28 mouse cellular contexts compared by ENCODE assay signal in genomic region chr4:62708084-62708483, GRCm38 (mm10).
DNase-seq lines count a peak whose midpoint lies in the region; ATAC-seq lines count a peak whose summit lies in the region.
"Had no signal": no experiment of that assay in that cellular context is flagged by ENCODE, and none has a peak within 500 bp of the region (broad histone marks: within the 10 kb centered on the region; RNA-seq: fewer than 3 reads in every experiment).

No protein-coding gene starts in this region.

- no peak overlapping the region for H3K4me3 ChIP-seq in hindbrain, embryonic 12.5 days
- no peak overlapping the region for H3K4me3 ChIP-seq in hindbrain, embryonic 16.5 days (ENCODE audit: low read length)
- H3K4me3 ChIP-seq in neural tube, embryonic 12.5 days = no peak overlapping the region
- H3K4me3 ChIP-seq in neural tube, embryonic 15.5 days (replicated peaks) = no peak overlapping the region
- no peak overlapping the region for H3K4me3 ChIP-seq in heart, embryonic 12.5 days
- H3K4me3 ChIP-seq: embryonic facial prominence, embryonic 12.5 days; embryonic facial prominence, embryonic 15.5 days; heart, embryonic 15.5 days had no signal

- DNase-seq in brain, adult 2 months (ENCODE audit: low read depth, low spot score) = peak; percentile 63
- DNase-seq in naive thymus-derived CD4-positive, alpha-beta T cell, adult 2 months (ENCODE audit: low read depth) = peak; percentile 2
- DNase-seq: adrenal gland, postnatal 10 days; adrenal gland, postnatal 36 days; B cell, adult 2 months; cerebellum, adult 11 months; cerebellum, adult 2 months; cerebellum, adult 9-11 months; cerebellum, postnatal 25 days; forebrain, postnatal 0 days; gastrocnemius, postnatal 10 days; gastrocnemius, postnatal 36 days; heart, postnatal 10 days; heart, postnatal 4 days had no signal

- WGBS in hindbrain, embryonic 12.5 days = 79% methylated on average over 7 of the region's 7 CpGs
- WGBS in hindbrain, embryonic 16.5 days = 73% methylated on average over 7 of the region's 7 CpGs
- 77% methylated on average over 7 of the region's 7 CpGs for WGBS in neural tube, embryonic 12.5 days
- 77% methylated on average over 7 of the region's 7 CpGs for WGBS in neural tube, embryonic 15.5 days
- WGBS in heart, embryonic 12.5 days = 66% methylated on average over 7 of the region's 7 CpGs

- no peak overlapping the region for H3K9ac ChIP-seq in hindbrain, embryonic 12.5 days
- H3K9ac ChIP-seq in hindbrain, embryonic 16.5 days (ENCODE audit: low read depth, low read length) = no peak overlapping the region
- H3K9ac ChIP-seq in neural tube, embryonic 12.5 days = no peak overlapping the region
- H3K9ac ChIP-seq in neural tube, embryonic 15.5 days (replicated peaks) = no peak overlapping the region
- H3K9ac ChIP-seq in heart, embryonic 12.5 days = no peak overlapping the region
- H3K9ac ChIP-seq: embryonic facial prominence, embryonic 12.5 days; embryonic facial prominence, embryonic 15.5 days; forebrain, postnatal 0 days; heart, embryonic 15.5 days; hindbrain, embryonic 14.5 days had no signal

- H3K4me1 ChIP-seq in hindbrain, embryonic 12.5 days = peaks cover 13% of the 10 kb centered on the region; the same call in 1 of the 2 replicates
- H3K4me1 ChIP-seq in hindbrain, embryonic 16.5 days (ENCODE audit: control insufficient read depth, insufficient read depth, low read depth, low read length) = no peaks in the 10 kb centered on the region; the same call in 1 of the 2 replicates
- no peaks in the 10 kb centered on the region; the same call in 1 of the 2 replicates for H3K4me1 ChIP-seq in neural tube, embryonic 12.5 days
- no peaks in the 10 kb centered on the region; the same call in 1 of the 2 replicates for H3K4me1 ChIP-seq in neural tube, embryonic 15.5 days
- H3K4me1 ChIP-seq in heart, embryonic 12.5 days (replicated peaks) = peaks cover 12% of the 10 kb centered on the region; the same call in 1 of the 2 replicates
- H3K4me1 ChIP-seq: embryonic facial prominence, embryonic 12.5 days had no signal

- H3K4me2 ChIP-seq in hindbrain, embryonic 12.5 days (replicated peaks) = no peak overlapping the region
- no peak overlapping the region for H3K4me2 ChIP-seq in hindbrain, embryonic 16.5 days (ENCODE audit: low read length)
- no peak overlapping the region for H3K4me2 ChIP-seq in neural tube, embryonic 12.5 days (replicated peaks)
- no peak overlapping the region for H3K4me2 ChIP-seq in neural tube, embryonic 15.5 days
- H3K4me2 ChIP-seq in heart, embryonic 12.5 days = no peak overlapping the region
- H3K4me2 ChIP-seq: embryonic facial prominence, embryonic 12.5 days; embryonic facial prominence, embryonic 15.5 days; heart, embryonic 11.5 days; heart, embryonic 15.5 days; hindbrain, embryonic 14.5 days had no signal

- peaks cover 25% of the 10 kb centered on the region for H3K36me3 ChIP-seq in hindbrain, embryonic 12.5 days
- peaks cover 10% of the 10 kb centered on the region for H3K36me3 ChIP-seq in hindbrain, embryonic 16.5 days (ENCODE audit: control insufficient read depth, insufficient read depth, low read length)
- H3K36me3 ChIP-seq in neural tube, embryonic 12.5 days = peaks cover 16% of the 10 kb centered on the region
- peaks cover 13% of the 10 kb centered on the region for H3K36me3 ChIP-seq in neural tube, embryonic 15.5 days
- peaks cover 17% of the 10 kb centered on the region for H3K36me3 ChIP-seq in heart, embryonic 12.5 days
- H3K36me3 ChIP-seq: G1E had no signal

- H3K9me3 ChIP-seq in hindbrain, embryonic 12.5 days (replicated peaks) = no peaks in the 10 kb centered on the region
- no peaks in the 10 kb centered on the region for H3K9me3 ChIP-seq in hindbrain, embryonic 16.5 days (ENCODE audit: control insufficient read depth, low read length)
- no peaks in the 10 kb centered on the region for H3K9me3 ChIP-seq in neural tube, embryonic 12.5 days
- H3K9me3 ChIP-seq in neural tube, embryonic 15.5 days (replicated peaks) = no peaks in the 10 kb centered on the region
- H3K9me3 ChIP-seq in heart, embryonic 12.5 days (replicated peaks) = no peaks in the 10 kb centered on the region
- H3K9me3 ChIP-seq: embryonic facial prominence, embryonic 12.5 days; embryonic facial prominence, embryonic 15.5 days; heart, embryonic 15.5 days had no signal

- ATAC-seq in hindbrain, embryonic 12.5 days (ENCODE audit: low FRiP score) = peak; percentile 44; the same call in 1 of the 2 replicates
- ATAC-seq in hindbrain, embryonic 16.5 days = no peak
- ATAC-seq in neural tube, embryonic 12.5 days (ENCODE audit: low FRiP score, low read depth) = 0 out of 2 replicates have a peak, but pooled peaks have one; percentile 3
- ATAC-seq in neural tube, embryonic 15.5 days (ENCODE audit: low FRiP score) = no peak
- no peak for ATAC-seq in heart, embryonic 12.5 days (ENCODE audit: insufficient number of reproducible peaks, low FRiP score)
- ATAC-seq: forebrain, embryonic 14.5 days; forebrain, postnatal 0 days; Patski had no signal

- H3K27me3 ChIP-seq in hindbrain, embryonic 12.5 days = no peaks in the 10 kb centered on the region
- H3K27me3 ChIP-seq in hindbrain, embryonic 16.5 days (replicated peaks; ENCODE audit: control insufficient read depth, insufficient read depth, low read length) = no peaks in the 10 kb centered on the region
- H3K27me3 ChIP-seq in neural tube, embryonic 12.5 days (replicated peaks) = no peaks in the 10 kb centered on the region
- no peaks in the 10 kb centered on the region for H3K27me3 ChIP-seq in neural tube, embryonic 15.5 days (replicated peaks)
- no peaks in the 10 kb centered on the region for H3K27me3 ChIP-seq in heart, embryonic 12.5 days (replicated peaks)
- H3K27me3 ChIP-seq: CH12.LX; embryonic facial prominence, embryonic 12.5 days; embryonic facial prominence, embryonic 15.5 days; heart, embryonic 15.5 days; Patski had no signal

- H3K27ac ChIP-seq in hindbrain, embryonic 12.5 days = no peak overlapping the region
- no peak overlapping the region for H3K27ac ChIP-seq in hindbrain, embryonic 16.5 days (ENCODE audit: low read depth, low read length)
- H3K27ac ChIP-seq in neural tube, embryonic 12.5 days = no peak overlapping the region
- H3K27ac ChIP-seq in neural tube, embryonic 15.5 days (replicated peaks) = no peak overlapping the region
- no peak overlapping the region for H3K27ac ChIP-seq in heart, embryonic 12.5 days (ENCODE audit: poor library complexity, severe bottlenecking)
- H3K27ac ChIP-seq: embryonic facial prominence, embryonic 12.5 days; embryonic facial prominence, embryonic 15.5 days; heart, embryonic 15.5 days; hindbrain, embryonic 14.5 days had no signal

Comparison
In these comparisons a context has a peak if more than half of its experiments do, and no peak if none do; other contexts are left out.
1. ATAC-seq: peak in hindbrain, embryonic 12.5 days (single experiment) and neural tube, embryonic 12.5 days (single experiment); none in hindbrain, embryonic 16.5 days (single experiment), neural tube, embryonic 15.5 days (single experiment) and heart, embryonic 12.5 days (single experiment).